Mouse (Mus musculus) embryonic facial prominence, embryonic 11.5 days (tissue): ENCODE results near the gene Pigc. TPM values are rescaled to one million over a fixed set of nuclear protein-coding genes. Genes with fewer than 3 reads are reported as not detected.
A peak's percentile ranks its signal among the peaks of the same experiment; 100 is the strongest.

ENCODE experiments used
- ATAC-seq: fragments of 200-750 bp; cut with Nextera tagmentation; replicated peaks from 2 replicates; pipeline ENCODE4 v1.8.0; 2017; ENCODE audit warnings: low read depth; ENCODE audit not compliant: insufficient number of reproducible peaks, low FRiP score, low TSS enrichment
- DNase-seq: peaks from one replicate; pipeline ENCODE4 v3.0.0-alpha.2; 2015; ENCODE audit warnings: low spot score
- H3K27ac ChIP-seq: fragments of 300-500 bp; sonication (generic); replicated peaks from 2 replicates; pipeline ENCODE4 v1.5.1; 2014; ENCODE audit warnings: mild to moderate bottlenecking, low read depth, low read length, control low read depth
- H3K27me3 ChIP-seq: fragments of 300-500 bp; sonication (generic); 2 replicates; pipeline ENCODE4 v1.6.1; 2014; ENCODE audit warnings: mild to moderate bottlenecking, low read length, moderate library complexity, mixed read lengths; ENCODE audit not compliant: control insufficient read depth, insufficient read depth
- H3K36me3 ChIP-seq: fragments of 300-500 bp; sonication (generic); replicated peaks from 2 replicates; pipeline ENCODE4 v1.6.1; 2014; ENCODE audit warnings: low read depth, mild to moderate bottlenecking, low read length, moderate library complexity, mixed read lengths; ENCODE audit not compliant: control insufficient read depth, insufficient read depth
- H3K4me1 ChIP-seq: fragments of 300-500 bp; sonication (generic); 2 replicates; pipeline ENCODE4 v1.6.1; 2014; ENCODE audit warnings: low read length, mixed read lengths; ENCODE audit not compliant: control insufficient read depth, insufficient read depth
- H3K4me2 ChIP-seq: fragments of 300-500 bp; sonication (generic); 2 replicates; pipeline ENCODE4 v1.6.1; 2014; ENCODE audit warnings: low read depth, mild to moderate bottlenecking, control low read depth, low read length, moderate library complexity
- H3K4me3 ChIP-seq: fragments of 300-500 bp; sonication (generic); 2 replicates; pipeline ENCODE4 v1.5.1; 2014; ENCODE audit warnings: low read depth, low read length, control low read depth
- H3K9ac ChIP-seq: fragments of 300-500 bp; sonication (generic); replicated peaks from 2 replicates; pipeline ENCODE4 v1.6.1; 2014; ENCODE audit warnings: mild to moderate bottlenecking, control low read depth, low read length
- H3K9me3 ChIP-seq: fragments of 300-500 bp; sonication (generic); replicated peaks from 2 replicates; pipeline ENCODE4 v1.6.1; 2016; ENCODE audit warnings: mild to moderate bottlenecking, low read length, inconsistent platforms, mixed read lengths; ENCODE audit not compliant: control insufficient read depth
- WGBS: fragments of 180-500 bp; shearing (Covaris S2); extraction: QIAGEN DNeasy Blood & Tissue Kit; methylation state at CpG from one replicate; pipeline ENCODE4 v1.1.7; 2014; 5-methylcytosine and 5-hydroxymethylcytosine counted together
- polyA plus RNA-seq: library from polyadenylated mRNA; unstranded; fragments of >200 nt; fragmentation: Nextera tagmentation; extraction: Ambion mirVana; gene quantifications from 2 replicates; pipeline ENCODE4 v1.2.1, GENCODE M21; 2014

Pigc gene
- polyA plus RNA-seq, 1 experiment from 2014 or later: 41.4 TPM

GRCm38 (mm10) chr1:161992389-161992788 lies 23.4 kb downstream of the Pigc start:
- no peaks in the 10 kb centered on the region for H3K9me3 ChIP-seq
- no peaks in the 10 kb centered on the region for H3K36me3 ChIP-seq
- H3K27me3 ChIP-seq: no peaks in the 10 kb centered on the region
- H3K9ac ChIP-seq: no peak overlapping the region
- H3K27ac ChIP-seq: no peak overlapping the region
- ATAC-seq (no peak), DNase-seq (no peak)
- H3K4me3 ChIP-seq: no peak overlapping the region
- no peak overlapping the region for H3K4me2 ChIP-seq
- H3K4me1 ChIP-seq: no peaks in the 10 kb centered on the region
- WGBS: 93% methylated on average over 7 of the region's 7 CpGs

DNA sequence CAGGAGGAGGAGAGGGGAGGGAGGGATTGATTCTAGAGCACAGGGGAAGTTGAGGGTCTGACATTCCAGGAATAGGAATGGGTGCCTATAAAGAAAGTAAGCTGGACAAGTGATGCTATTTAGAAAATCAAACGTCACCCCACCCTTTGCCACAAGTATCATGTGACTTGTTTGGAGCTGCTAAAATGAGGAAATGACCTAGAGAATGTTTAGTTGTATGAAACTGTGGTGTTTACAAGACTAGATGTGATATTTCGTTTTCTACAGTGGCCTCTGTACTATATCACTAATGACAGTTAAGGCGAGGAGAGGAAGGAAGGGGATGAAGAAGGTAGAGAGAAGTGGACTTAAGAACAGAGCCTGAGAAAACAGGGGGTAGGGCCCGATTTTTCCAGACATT lies 29.8 kb downstream of the Pigc start:
- no peak overlapping the region for H3K4me2 ChIP-seq
- WGBS: 66% methylated on average over 4 of the region's 4 CpGs
- no peaks in the 10 kb centered on the region for H3K27me3 ChIP-seq
- ATAC-seq: no peak
- no peaks in the 10 kb centered on the region for H3K36me3 ChIP-seq
- H3K4me3 ChIP-seq: no peak overlapping the region
- no peak overlapping the region for H3K9ac ChIP-seq
- H3K4me1 ChIP-seq: no peaks in the 10 kb centered on the region; the same call in 1 of the 2 replicates
- no peak for DNase-seq
- H3K27ac ChIP-seq: no peak overlapping the region; the same call in 1 of the 2 replicates
- no peaks in the 10 kb centered on the region for H3K9me3 ChIP-seq

DNA sequence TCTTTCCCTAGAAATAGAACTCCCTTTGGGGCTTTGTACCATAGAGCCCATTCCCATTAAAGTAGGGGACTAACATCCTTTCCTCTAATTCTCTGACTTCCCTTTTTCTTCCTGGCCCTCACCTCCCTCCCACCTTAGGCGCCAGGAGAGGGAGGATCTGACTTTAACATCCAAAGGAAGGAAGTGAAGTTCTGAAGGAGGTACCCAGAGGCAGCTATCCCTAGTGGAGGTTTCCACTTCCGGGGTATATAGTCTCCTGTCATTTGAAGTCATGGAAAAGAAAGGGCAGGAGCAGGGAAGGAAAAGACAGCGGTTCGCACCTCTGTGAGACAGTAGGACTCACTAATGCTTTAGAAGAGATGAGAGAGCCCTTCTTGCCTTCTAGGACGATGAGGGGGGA lies 30.4 kb downstream of the Pigc start:
- H3K9me3 ChIP-seq: no peaks in the 10 kb centered on the region
- H3K4me1 ChIP-seq: peaks cover 3% of the 10 kb centered on the region
- DNase-seq: no peak
- no peak overlapping the region for H3K4me3 ChIP-seq
- 36% methylated on average over 5 of the region's 5 CpGs for WGBS
- H3K4me2 ChIP-seq: no peak overlapping the region
- peak overlapping the region; percentile 83 for H3K27ac ChIP-seq
- H3K36me3 ChIP-seq: no peaks in the 10 kb centered on the region
- peak overlapping the region; percentile 41; the same call in 1 of the 2 replicates for H3K9ac ChIP-seq
- no peak for ATAC-seq
- no peaks in the 10 kb centered on the region for H3K27me3 ChIP-seq

GRCm38 (mm10) chr1:161999882-162000371 lies 30.9 kb downstream of the Pigc start:
- Histone ChIP-seq H3K9me3 (no peaks in the 10 kb centered on the region), H3K27me3 (no peaks in the 10 kb centered on the region), H3K36me3 (no peaks in the 10 kb centered on the region), H3K4me3 (no peak overlapping the region), H3K4me1 (peaks cover 4% of the 10 kb centered on the region), H3K27ac (peak overlapping the region; percentile 83), H3K4me2 (no peak overlapping the region), H3K9ac (peak overlapping the region; percentile 41)
- peak; percentile 75 for ATAC-seq
- peak; percentile 94 for DNase-seq
- WGBS: under 1% methylated on average over 4 of the region's 4 CpGs

DNA sequence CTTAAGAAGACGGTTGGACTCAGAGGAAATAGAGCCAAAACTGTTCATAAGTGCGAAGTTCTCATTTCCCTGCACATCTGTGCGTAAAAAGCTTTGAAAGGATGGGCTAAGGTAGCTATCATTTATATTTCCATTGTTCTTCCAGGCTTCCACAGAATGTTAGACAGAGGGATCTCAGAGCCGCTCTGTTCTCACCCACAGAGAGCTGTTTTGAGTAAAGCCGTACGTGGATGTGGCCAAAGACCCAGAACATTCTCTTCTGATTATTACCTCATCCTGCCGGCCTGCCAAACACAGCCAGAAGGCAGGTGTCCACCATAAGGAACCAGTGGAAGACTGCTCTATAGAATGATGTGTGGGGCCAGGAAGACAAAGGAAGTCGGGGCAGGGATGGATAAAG lies 32.3 kb downstream of the Pigc start:
- H3K27me3 ChIP-seq: no peaks in the 10 kb centered on the region
- DNase-seq: no peak
- WGBS: 60% methylated on average over 8 of the region's 8 CpGs
- no peak overlapping the region for H3K4me2 ChIP-seq
- no peaks in the 10 kb centered on the region for H3K36me3 ChIP-seq
- H3K9me3 ChIP-seq: no peaks in the 10 kb centered on the region
- H3K9ac ChIP-seq: no peak overlapping the region
- H3K4me1 ChIP-seq: peaks cover 4% of the 10 kb centered on the region
- H3K27ac ChIP-seq: peak overlapping the region; percentile 83
- H3K4me3 ChIP-seq: no peak overlapping the region
- no peak for ATAC-seq

GRCm38 (mm10) chr1:162003729-162004517 lies 34.9 kb downstream of the Pigc start:
- Histone ChIP-seq H3K4me1 (peaks cover 4% of the 10 kb centered on the region), H3K4me3 (no peak overlapping the region), H3K36me3 (no peaks in the 10 kb centered on the region), H3K9me3 (no peaks in the 10 kb centered on the region), H3K27ac (peak overlapping the region; percentile 89), H3K4me2 (peak overlapping the region; percentile 7; the same call in 1 of the 2 replicates), H3K9ac (peak overlapping the region; percentile 39), H3K27me3 (no peaks in the 10 kb centered on the region)
- DNase-seq (peak; percentile 56), ATAC-seq (no peak)
- WGBS: 37% methylated on average over 14 of the region's 14 CpGs

DNA sequence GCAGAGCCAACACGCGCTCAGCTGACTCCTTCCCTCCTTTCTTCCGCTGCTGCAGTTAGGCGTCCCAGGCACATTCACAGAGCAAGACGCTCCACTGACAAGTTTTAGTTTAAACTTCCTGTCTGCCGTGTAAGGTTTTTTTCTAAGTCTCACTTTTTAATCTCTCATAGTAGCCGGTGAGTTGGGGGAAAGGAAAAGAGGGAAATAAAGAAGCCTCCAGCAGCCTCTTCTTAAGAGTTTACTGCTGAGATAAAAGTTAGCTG lies 35.5 kb downstream of the Pigc start:
- peak overlapping the region; percentile 7; the same call in 1 of the 2 replicates for H3K4me2 ChIP-seq

More for the DNA sequence above, 35.5 kb downstream of the Pigc start:
- H3K4me1 ChIP-seq: peaks cover 6% of the 10 kb centered on the region
- WGBS: 30% methylated on average over 7 of the region's 7 CpGs
- H3K9ac ChIP-seq: peak overlapping the region; percentile 39
- no peaks in the 10 kb centered on the region for H3K36me3 ChIP-seq
- no peaks in the 10 kb centered on the region for H3K9me3 ChIP-seq
- H3K4me3 ChIP-seq: no peak overlapping the region
- H3K27me3 ChIP-seq: no peaks in the 10 kb centered on the region
- no peak for ATAC-seq
- peak overlapping the region; percentile 89 for H3K27ac ChIP-seq
- no peak for DNase-seq
